Mouse (Mus musculus): ENCODE measurements around the gene Washc4. TPM values are rescaled to one million over a fixed set of nuclear protein-coding genes. Genes with fewer than 3 reads are reported as not detected.
A peak's percentile ranks its signal among the peaks of the same experiment; 100 is the strongest.

Gene Washc4
- polyA plus RNA-seq, 1 experiment from 2014 or later, result 35.4 TPM

GRCm38 (mm10) chr10:83539311-83539980, 4.1 kb upstream of the Washc4 start:
- Histone ChIP-seq H3K9ac (replicated peaks) (no peak overlapping the region), H3K27ac (replicated peaks) (no peak overlapping the region), H3K4me2 (replicated peaks) (no peak overlapping the region), H3K9me3 (no peaks in the 10 kb centered on the region), H3K36me3 (no peaks in the 10 kb centered on the region), H3K4me1 (peaks cover 11% of the 10 kb centered on the region), H3K4me3 (no peak overlapping the region), H3K27me3 (no peaks in the 10 kb centered on the region)
- no peak for ATAC-seq (replicated peaks)
- WGBS, result 78% methylated on average over 6 of the region's 6 CpGs

DNA sequence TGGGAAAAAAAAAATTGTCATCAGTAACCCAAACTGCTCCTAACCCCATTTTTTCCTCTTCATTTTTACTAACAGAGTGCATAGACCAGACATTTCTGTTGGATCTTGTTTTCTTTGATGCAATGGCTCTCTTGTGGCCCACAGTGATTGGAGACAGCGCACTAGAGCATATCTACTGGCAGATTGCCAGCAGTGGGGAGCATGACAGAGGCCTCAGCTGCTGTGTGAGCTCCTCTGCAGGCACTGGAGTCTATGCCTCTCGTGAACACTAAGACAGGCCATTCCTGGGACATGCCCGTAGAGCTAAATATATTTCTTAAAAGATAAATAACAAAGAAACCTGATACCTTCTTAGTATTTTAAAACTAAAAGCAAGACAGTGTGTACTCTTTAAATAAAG, 3.5 kb upstream of the Washc4 start:
- no peak overlapping the region for H3K4me2 ChIP-seq (replicated peaks)
- no peaks in the 10 kb centered on the region for H3K9me3 ChIP-seq
- no peaks in the 10 kb centered on the region for H3K36me3 ChIP-seq
- H3K4me1 ChIP-seq, result peaks cover 18% of the 10 kb centered on the region
- no peak overlapping the region for H3K27ac ChIP-seq (replicated peaks)
- no peak for ATAC-seq (replicated peaks)
- WGBS, result 47% methylated on average over 3 of the region's 3 CpGs
- H3K9ac ChIP-seq (replicated peaks), result no peak overlapping the region
- H3K27me3 ChIP-seq, result no peaks in the 10 kb centered on the region
- H3K4me3 ChIP-seq, result no peak overlapping the region

- H3K27ac ChIP-seq (replicated peaks), result no peak overlapping the region
- H3K27me3 ChIP-seq, result no peaks in the 10 kb centered on the region
- no peak overlapping the region for H3K4me3 ChIP-seq
- peaks cover 29% of the 10 kb centered on the region for H3K4me1 ChIP-seq
- H3K36me3 ChIP-seq, result no peaks in the 10 kb centered on the region
- H3K4me2 ChIP-seq (replicated peaks), result no peak overlapping the region
- H3K9me3 ChIP-seq, result no peaks in the 10 kb centered on the region
- 68% methylated on average over 7 of the region's 7 CpGs for WGBS
- ATAC-seq (replicated peaks), result no peak
- no peak overlapping the region for H3K9ac ChIP-seq (replicated peaks)
Observed at GRCm38 (mm10) chr10:83542241-83542640, 1.3 kb upstream of the Washc4 start.

DNA sequence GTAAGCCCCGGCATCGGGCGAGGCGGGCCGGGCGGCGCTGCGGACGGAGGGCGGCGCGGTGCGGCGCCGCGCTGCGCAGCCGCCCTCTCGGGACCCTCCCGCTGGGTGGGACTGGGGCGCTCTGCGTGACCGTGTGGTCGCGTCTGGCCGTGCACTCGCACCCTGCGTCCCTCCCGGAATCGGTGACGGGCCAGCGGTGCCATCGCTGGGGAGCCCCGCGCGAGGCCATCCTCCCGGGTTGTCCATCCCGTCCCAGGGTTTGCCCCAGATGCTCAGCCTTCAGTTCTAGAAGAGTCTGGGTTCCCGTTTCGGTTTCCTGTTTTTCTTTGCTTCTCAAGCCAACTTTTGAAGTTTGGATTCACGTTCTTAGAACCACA, 539 bp downstream of the Washc4 start:
- Histone ChIP-seq H3K9me3 (no peaks in the 10 kb centered on the region), H3K4me2 (replicated peaks) (peak overlapping the region; percentile 52), H3K9ac (replicated peaks) (peak overlapping the region; percentile 87), H3K27ac (replicated peaks) (peak overlapping the region; percentile 86), H3K36me3 (no peaks in the 10 kb centered on the region; the same call in 1 of the 2 replicates), H3K4me1 (peaks cover 29% of the 10 kb centered on the region), H3K4me3 (peak overlapping the region; percentile 84), H3K27me3 (no peaks in the 10 kb centered on the region)
- peak; percentile 93 for ATAC-seq (replicated peaks)
- WGBS, result under 1% methylated on average over 39 of the region's 41 CpGs

- Histone ChIP-seq H3K36me3 (peaks cover 9% of the 10 kb centered on the region), H3K27me3 (no peaks in the 10 kb centered on the region), H3K9ac (replicated peaks) (no peak overlapping the region), H3K27ac (replicated peaks) (no peak overlapping the region), H3K4me1 (peaks cover 29% of the 10 kb centered on the region), H3K4me2 (replicated peaks) (peak overlapping the region; percentile 52; the same call in 1 of the 2 replicates), H3K4me3 (no peak overlapping the region), H3K9me3 (no peaks in the 10 kb centered on the region)
- WGBS, result 70% methylated on average over 3 of the region's 3 CpGs
- no peak for ATAC-seq (replicated peaks)
Observed at GRCm38 (mm10) chr10:83545341-83545740, 1.8 kb downstream of the Washc4 start.

DNA sequence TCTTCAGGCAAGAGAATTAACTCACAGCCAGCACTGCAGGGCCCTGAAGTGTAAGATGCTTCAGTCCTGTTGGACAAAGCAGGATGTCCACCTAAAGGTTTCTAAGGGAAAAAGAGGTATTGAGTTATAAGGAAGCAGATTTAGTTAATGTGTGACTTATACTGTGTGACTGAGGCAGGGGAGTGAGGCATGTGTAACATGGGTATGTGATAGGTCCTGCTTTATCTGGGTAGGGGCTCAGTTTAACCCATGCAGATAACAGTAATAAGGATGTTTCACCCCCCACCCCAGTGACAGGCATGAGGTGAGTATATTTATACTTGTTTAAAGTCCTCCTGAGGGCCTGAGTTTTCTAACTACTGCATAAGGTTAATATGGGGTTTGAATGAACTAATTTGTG, 19.5 kb downstream of the Washc4 start:
- Histone ChIP-seq H3K9ac (replicated peaks) (no peak overlapping the region), H3K9me3 (no peaks in the 10 kb centered on the region), H3K27me3 (no peaks in the 10 kb centered on the region), H3K4me2 (replicated peaks) (no peak overlapping the region), H3K4me1 (no peaks in the 10 kb centered on the region), H3K36me3 (peaks cover 73% of the 10 kb centered on the region), H3K27ac (replicated peaks) (no peak overlapping the region), H3K4me3 (no peak overlapping the region)
- ATAC-seq (replicated peaks), result no peak

GRCm38 (mm10) chr10:83565449-83566441, 22.2 kb downstream of the Washc4 start:
- H3K27ac ChIP-seq (replicated peaks), result no peak overlapping the region
- WGBS, result 95% methylated on average over 7 of the region's 7 CpGs
- no peaks in the 10 kb centered on the region for H3K9me3 ChIP-seq
- H3K4me3 ChIP-seq, result no peak overlapping the region
- peaks cover 71% of the 10 kb centered on the region for H3K36me3 ChIP-seq
- no peak overlapping the region for H3K4me2 ChIP-seq (replicated peaks)
- H3K4me1 ChIP-seq, result no peaks in the 10 kb centered on the region
- ATAC-seq (replicated peaks), result no peak
- no peaks in the 10 kb centered on the region for H3K27me3 ChIP-seq
- H3K9ac ChIP-seq (replicated peaks), result no peak overlapping the region

DNA sequence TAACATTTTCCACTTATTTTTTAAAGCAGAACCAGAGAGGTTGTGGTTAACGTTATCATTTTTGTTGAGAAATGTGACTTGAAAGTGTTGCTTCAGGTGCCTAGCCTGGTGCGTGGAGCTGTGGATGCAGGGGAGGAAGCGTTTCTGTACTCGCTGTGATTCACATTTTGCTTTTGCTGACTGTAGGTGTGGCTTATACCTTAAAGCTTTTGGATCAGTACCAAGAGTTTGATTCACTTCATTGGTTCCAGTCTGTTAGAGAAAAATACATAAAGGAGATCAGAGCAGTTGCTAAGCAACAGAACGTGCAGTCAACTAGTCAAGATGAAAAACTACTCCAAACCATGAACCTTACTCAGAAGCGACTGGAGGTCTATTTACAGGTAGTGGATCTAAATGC, 47.2 kb downstream of the Washc4 start:
- Histone ChIP-seq H3K4me1 (no peaks in the 10 kb centered on the region), H3K9ac (replicated peaks) (no peak overlapping the region), H3K4me3 (no peak overlapping the region), H3K27me3 (no peaks in the 10 kb centered on the region), H3K36me3 (peaks cover 77% of the 10 kb centered on the region), H3K27ac (replicated peaks) (no peak overlapping the region), H3K4me2 (replicated peaks) (no peak overlapping the region), H3K9me3 (no peaks in the 10 kb centered on the region)
- no peak for ATAC-seq (replicated peaks)
- 78% methylated on average over 6 of the region's 6 CpGs for WGBS

- no peak for ATAC-seq (replicated peaks)
- no peak overlapping the region for H3K27ac ChIP-seq (replicated peaks)
- peaks cover 72% of the 10 kb centered on the region for H3K36me3 ChIP-seq
- H3K9ac ChIP-seq (replicated peaks), result no peak overlapping the region
- no peaks in the 10 kb centered on the region for H3K27me3 ChIP-seq
- WGBS, result 91% methylated on average over 7 of the region's 7 CpGs
- H3K9me3 ChIP-seq, result no peaks in the 10 kb centered on the region
- H3K4me3 ChIP-seq, result no peak overlapping the region
- H3K4me1 ChIP-seq, result no peaks in the 10 kb centered on the region
- no peak overlapping the region for H3K4me2 ChIP-seq (replicated peaks)
Observed at GRCm38 (mm10) chr10:83592616-83593015, 49.1 kb downstream of the Washc4 start.

GRCm38 (mm10) chr10:83594526-83594925, 51.0 kb downstream of the Washc4 start:
- peaks cover 70% of the 10 kb centered on the region for H3K36me3 ChIP-seq
- no peaks in the 10 kb centered on the region for H3K9me3 ChIP-seq
- ATAC-seq (replicated peaks), result no peak
- no peak overlapping the region for H3K4me3 ChIP-seq
- no peak overlapping the region for H3K9ac ChIP-seq (replicated peaks)
- H3K27me3 ChIP-seq, result no peaks in the 10 kb centered on the region
- H3K27ac ChIP-seq (replicated peaks), result no peak overlapping the region
- WGBS, result 89% methylated on average over 5 of the region's 5 CpGs
- no peaks in the 10 kb centered on the region for H3K4me1 ChIP-seq
- H3K4me2 ChIP-seq (replicated peaks), result no peak overlapping the region

GRCm38 (mm10) chr10:83600650-83601049, 57.1 kb downstream of the Washc4 start:
- H3K36me3 ChIP-seq, result peaks cover 49% of the 10 kb centered on the region

DNA sequence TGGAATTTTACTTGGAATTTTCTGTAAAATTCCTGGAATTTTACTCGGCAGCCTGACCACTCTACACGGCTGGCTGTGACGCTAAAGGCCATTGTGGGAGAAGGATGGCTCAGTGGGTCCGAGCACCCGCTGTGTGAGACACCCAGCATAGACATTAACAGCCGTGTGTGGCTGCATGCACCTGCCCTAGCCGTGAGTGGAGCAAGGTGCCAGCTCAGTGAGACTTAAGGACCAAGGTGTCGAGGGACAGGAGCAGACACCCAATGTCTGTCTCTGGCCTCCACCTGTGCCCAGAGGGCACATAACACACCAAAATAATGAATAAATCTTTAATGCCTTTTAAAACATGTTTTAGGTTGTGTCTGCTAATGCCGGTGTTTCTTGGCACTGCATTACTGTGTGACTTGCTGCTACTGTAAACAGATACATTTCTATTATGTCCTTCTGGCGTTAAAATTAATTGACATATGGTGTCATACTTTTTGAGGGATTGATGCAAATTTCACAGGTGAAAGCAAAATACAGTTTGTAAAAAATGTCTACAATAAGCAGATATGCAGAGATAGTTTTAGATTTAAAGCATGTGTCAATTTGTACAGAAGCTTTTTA, 60.5 kb downstream of the Washc4 start:
- peaks cover 43% of the 10 kb centered on the region for H3K36me3 ChIP-seq
- no peak for ATAC-seq (replicated peaks)
- H3K27me3 ChIP-seq, result no peaks in the 10 kb centered on the region
- 76% methylated on average over 10 of the region's 10 CpGs for WGBS
- no peak overlapping the region for H3K27ac ChIP-seq (replicated peaks)
- H3K9me3 ChIP-seq, result no peaks in the 10 kb centered on the region
- H3K4me2 ChIP-seq (replicated peaks), result no peak overlapping the region
- H3K4me3 ChIP-seq, result no peak overlapping the region
- H3K9ac ChIP-seq (replicated peaks), result no peak overlapping the region
- H3K4me1 ChIP-seq, result 0 out of 2 replicates have a peak, but pooled peaks cover 3% of the 10 kb centered on the region

More at GRCm38 (mm10) chr10:83600650-83601049, 57.1 kb downstream of the Washc4 start:
- no peak overlapping the region for H3K4me2 ChIP-seq (replicated peaks)
- 0 out of 2 replicates have a peak, but pooled peaks cover 3% of the 10 kb centered on the region for H3K4me1 ChIP-seq
- 82% methylated on average over 11 of the region's 11 CpGs for WGBS
- H3K9me3 ChIP-seq, result no peaks in the 10 kb centered on the region
- H3K27ac ChIP-seq (replicated peaks), result no peak overlapping the region
- H3K27me3 ChIP-seq, result no peaks in the 10 kb centered on the region
- H3K9ac ChIP-seq (replicated peaks), result no peak overlapping the region
- ATAC-seq (replicated peaks), result no peak
- H3K4me3 ChIP-seq, result no peak overlapping the region
